Mouse (Mus musculus): ENCODE data around the gene Cdc5l.

Cdc5l gene

GRCm38 (mm10) chr17:45359443-45359842, 74.1 kb downstream of the Cdc5l start:
- peak in 1 of 2 experiments; percentile 34 for DNase-seq

GRCm38 (mm10) chr17:45356431-45356830, 77.1 kb downstream of the Cdc5l start:
- peak in 1 of 2 experiments; percentile 8 for DNase-seq

DNA sequence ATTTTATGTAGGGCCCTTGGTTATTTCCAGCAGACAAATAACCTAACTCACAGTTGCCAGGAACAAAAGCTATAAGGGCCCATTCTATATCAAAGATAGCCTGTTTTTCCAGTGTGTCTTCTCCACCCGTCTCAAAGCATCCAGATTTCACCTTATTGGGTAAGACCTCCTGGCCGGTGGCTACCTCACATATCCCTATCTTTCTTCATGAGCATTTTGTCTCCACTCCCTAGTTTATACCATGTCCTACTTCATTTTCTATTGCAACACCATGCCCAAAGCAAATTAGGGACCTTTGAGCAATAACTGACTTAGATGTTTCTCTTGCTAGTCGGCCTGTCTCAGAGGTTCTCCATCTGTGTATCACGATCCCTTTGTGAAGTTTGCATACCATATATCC, 85.6 kb downstream of the Cdc5l start:
- DNase-seq = no peak
